ENCODE assay signal across 8 mouse cellular contexts in genomic region chr16:55895651-55896095, GRCm38 (mm10). TPM values are rescaled to one million over a fixed set of nuclear protein-coding genes. Genes with fewer than 3 reads are reported as not detected.
A peak's percentile ranks its signal among the peaks of the same experiment; 100 is the strongest.
DNase-seq lines count a peak whose midpoint lies in the region; ATAC-seq and TF ChIP-seq lines count a peak whose summit lies in the region.

No protein-coding gene starts in this region.

- no peak for TF ChIP-seq POLR2A in heart, adult 2 months (IDR thresholded peaks at IDR 0.05; ENCODE audit: insufficient read depth, low read depth, low read length)

- peak overlapping the region; percentile 75 for H3K27ac ChIP-seq in heart, adult 2 months
- H3K27ac ChIP-seq in embryonic facial prominence, embryonic 13.5 days, result peak overlapping the region; percentile 66
- peak overlapping the region; percentile 81 for H3K27ac ChIP-seq in intestine, embryonic 16.5 days (ENCODE audit: low read length)
- peak overlapping the region; percentile 83 for H3K27ac ChIP-seq in midbrain, embryonic 12.5 days (replicated peaks)

- no peaks in the 10 kb centered on the region for H3K27me3 ChIP-seq in heart, adult 2 months (ENCODE audit: control insufficient read depth, insufficient read depth, low read length)
- no peaks in the 10 kb centered on the region for H3K27me3 ChIP-seq in embryonic facial prominence, embryonic 13.5 days
- H3K27me3 ChIP-seq in intestine, embryonic 16.5 days (replicated peaks; ENCODE audit: control insufficient read depth, insufficient read depth, low read length), result no peaks in the 10 kb centered on the region
- H3K27me3 ChIP-seq in midbrain, embryonic 12.5 days, result no peaks in the 10 kb centered on the region

- H3K4me3 ChIP-seq in heart, adult 2 months, result peak overlapping the region; percentile 80
- peak overlapping the region; percentile 73 for H3K4me3 ChIP-seq in embryonic facial prominence, embryonic 13.5 days
- peak overlapping the region; percentile 84 for H3K4me3 ChIP-seq in intestine, embryonic 16.5 days (ENCODE audit: low read length)
- H3K4me3 ChIP-seq in midbrain, embryonic 12.5 days, result peak overlapping the region; percentile 75

- ATAC-seq in embryonic facial prominence, embryonic 13.5 days (ENCODE audit: insufficient number of reproducible peaks, insufficient read depth, low FRiP score, low TSS enrichment, low read depth), result no peak
- no peak for ATAC-seq in intestine, embryonic 16.5 days
- peak; percentile 13; the same call in 1 of the 2 replicates for ATAC-seq in midbrain, embryonic 12.5 days (ENCODE audit: low FRiP score, low read depth)

- TF ChIP-seq CTCF in heart, adult 2 months (IDR thresholded peaks at IDR 0.05), result no peak

- no peaks in the 10 kb centered on the region for H3K36me3 ChIP-seq in heart, adult 2 months (ENCODE audit: control insufficient read depth, insufficient read depth, low read length)
- H3K36me3 ChIP-seq in embryonic facial prominence, embryonic 13.5 days, result 0 out of 2 replicates have a peak, but pooled peaks cover 3% of the 10 kb centered on the region
- H3K36me3 ChIP-seq in intestine, embryonic 16.5 days (ENCODE audit: control insufficient read depth, insufficient read depth, low read length), result no peaks in the 10 kb centered on the region
- no peaks in the 10 kb centered on the region for H3K36me3 ChIP-seq in midbrain, embryonic 12.5 days

- H3K79me2 ChIP-seq in heart, adult 2 months (replicated peaks; ENCODE audit: control insufficient read depth, insufficient read depth, low read length), result no peaks in the 10 kb centered on the region

- H3K4me1 ChIP-seq in heart, adult 2 months (ENCODE audit: control insufficient read depth, insufficient read depth, low read length), result peaks cover 2% of the 10 kb centered on the region; the same call in 1 of the 2 replicates
- H3K4me1 ChIP-seq in embryonic facial prominence, embryonic 13.5 days, result peaks cover 11% of the 10 kb centered on the region
- H3K4me1 ChIP-seq in intestine, embryonic 16.5 days (ENCODE audit: control insufficient read depth, insufficient read depth, low read length), result peaks cover 12% of the 10 kb centered on the region
- H3K4me1 ChIP-seq in midbrain, embryonic 12.5 days, result peaks cover 5% of the 10 kb centered on the region

- no peaks in the 10 kb centered on the region for H3K9me3 ChIP-seq in embryonic facial prominence, embryonic 13.5 days
- no peaks in the 10 kb centered on the region for H3K9me3 ChIP-seq in intestine, embryonic 16.5 days (ENCODE audit: control insufficient read depth, low read length)
- no peaks in the 10 kb centered on the region for H3K9me3 ChIP-seq in midbrain, embryonic 12.5 days

- intact Hi-C loops in heart, adult 2 months (cut with DNase I), result no loop called here
- intact Hi-C loops in heart, postnatal 36 days (cut with DNase I), result no loop called here

- whole genome bisulfite sequencing in heart, adult 2 months, result 8% methylated on average over 9 of the region's 9 CpGs
- WGBS in embryonic facial prominence, embryonic 13.5 days, result 2% methylated on average over 9 of the region's 9 CpGs
- 8% methylated on average over 9 of the region's 9 CpGs for WGBS in intestine, embryonic 16.5 days
- WGBS in midbrain, embryonic 12.5 days, result 4% methylated on average over 9 of the region's 9 CpGs

- H3K4me2 ChIP-seq in embryonic facial prominence, embryonic 13.5 days, result peak overlapping the region; percentile 86
- peak overlapping the region; percentile 83 for H3K4me2 ChIP-seq in intestine, embryonic 16.5 days (ENCODE audit: low read depth, low read length)
- peak overlapping the region; percentile 89 for H3K4me2 ChIP-seq in midbrain, embryonic 12.5 days (replicated peaks)

- DNase-seq in heart, adult 2 months, result no peak
- DNase-seq in heart, postnatal 36 days, result no peak
- peak; percentile 46 for DNase-seq in CD4-positive, CD25-positive, alpha-beta regulatory T cell, adult 2 months (ENCODE audit: low read depth, low spot score)
- DNase-seq in T-cell, adult 2 months (ENCODE audit: low spot score), result no peak
- no peak for DNase-seq in adrenal gland, adult 18-20 months (ENCODE audit: low spot score in 2 of 2)

- H3K9ac ChIP-seq in heart, adult 2 months (ENCODE audit: low read depth, low read length), result peak overlapping the region; percentile 78
- H3K9ac ChIP-seq in embryonic facial prominence, embryonic 13.5 days, result peak overlapping the region; percentile 81
- peak overlapping the region; percentile 80 for H3K9ac ChIP-seq in intestine, embryonic 16.5 days (ENCODE audit: low read depth, low read length)
- peak overlapping the region; percentile 77 for H3K9ac ChIP-seq in midbrain, embryonic 12.5 days (replicated peaks)

- TF ChIP-seq EP300 in heart, adult 2 months (IDR thresholded peaks at IDR 0.05; ENCODE audit: insufficient read depth, low read depth, low read length), result no peak

RNA-seq across cellular contexts. Expression of gene Nxpe3, which starts 0.6 kb away (rescaled TPM):
- under 1 TPM; 0.43 to 0.44 TPM for total RNA-seq in heart, adult 2 months (2021)
- polyA plus RNA-seq in heart, adult 2 months (2012; rRNA removed), result 0.51 and 0.82 TPM in 2 replicates
- total RNA-seq in heart, postnatal 36 days (2021), result under 1 TPM; 0.38 to 0.72 TPM
- 0.83 TPM in 2 replicates for polyA plus RNA-seq in embryonic facial prominence, embryonic 13.5 days (2015; fragmentation: Nextera tagmentation; extraction: Ambion mirVana)
- polyA plus RNA-seq in intestine, embryonic 16.5 days (2015; fragmentation: Nextera tagmentation; extraction: Ambion mirVana), result 1.5 and 1.7 TPM in 2 replicates
- 1.0 and 1.1 TPM in 2 replicates for polyA plus RNA-seq in midbrain, embryonic 12.5 days (2016; fragmentation: Nextera tagmentation; extraction: Ambion mirVana)
- 1 to 10 TPM; 1.4 to 1.6 TPM for total RNA-seq in adrenal gland, adult 18-20 months (2021)

RNA-seq across cellular contexts. Expression of gene Cep97, which starts 39.0 kb away (rescaled TPM):
- 1 to 10 TPM; 3.3 to 5.6 TPM for total RNA-seq in heart, adult 2 months (2021)
- polyA plus RNA-seq in heart, adult 2 months (2012; rRNA removed), result 1.1 and 1.5 TPM in 2 replicates
- 1 to 10 TPM; 5.4 to 6.6 TPM for total RNA-seq in heart, postnatal 36 days (2021)
- 10.4 and 11.6 TPM in 2 replicates for polyA plus RNA-seq in embryonic facial prominence, embryonic 13.5 days (2015; fragmentation: Nextera tagmentation; extraction: Ambion mirVana)
- polyA plus RNA-seq in intestine, embryonic 16.5 days (2015; fragmentation: Nextera tagmentation; extraction: Ambion mirVana), result 4.7 and 5.8 TPM in 2 replicates
- polyA plus RNA-seq in midbrain, embryonic 12.5 days (2016; fragmentation: Nextera tagmentation; extraction: Ambion mirVana), result 21.3 and 22.6 TPM in 2 replicates
- total RNA-seq in adrenal gland, adult 18-20 months (2021), result 1 to 10 TPM; 7.1 to 7.6 TPM

RNA-seq across cellular contexts. Expression of gene Nfkbiz, which starts 57.0 kb away (rescaled TPM):
- total RNA-seq in heart, adult 2 months (2021), result 1 to 10 TPM; 2.1 to 2.3 TPM
- 2.8 and 3.4 TPM in 2 replicates for polyA plus RNA-seq in heart, adult 2 months (2012; rRNA removed)
- total RNA-seq in heart, postnatal 36 days (2021), result 1 to 10 TPM; 2.4 TPM
- polyA plus RNA-seq in embryonic facial prominence, embryonic 13.5 days (2015; fragmentation: Nextera tagmentation; extraction: Ambion mirVana), result 5.3 and 5.5 TPM in 2 replicates
- polyA plus RNA-seq in intestine, embryonic 16.5 days (2015; fragmentation: Nextera tagmentation; extraction: Ambion mirVana), result 8.8 and 10.2 TPM in 2 replicates
- polyA plus RNA-seq in midbrain, embryonic 12.5 days (2016; fragmentation: Nextera tagmentation; extraction: Ambion mirVana), result 1.5 TPM in 2 replicates
- 1 to 10 TPM; 4.2 to 6.2 TPM for total RNA-seq in adrenal gland, adult 18-20 months (2021)
